Mouse (Mus musculus) stomach, postnatal 0 days (tissue): ENCODE results near the gene Mertk.

Source experiments
- CTCF ChIP-seq: IDR thresholded peaks from 2 replicates; pipeline ENCODE4 v1.5.1; 2016; ENCODE audit warnings: antibody characterized with exemption, low read depth, mild to moderate bottlenecking, moderate library complexity
- EP300 ChIP-seq: optimal IDR thresholded peaks from 2 replicates; pipeline ENCODE3; 2016; ENCODE audit warnings: antibody characterized with exemption

DNA sequence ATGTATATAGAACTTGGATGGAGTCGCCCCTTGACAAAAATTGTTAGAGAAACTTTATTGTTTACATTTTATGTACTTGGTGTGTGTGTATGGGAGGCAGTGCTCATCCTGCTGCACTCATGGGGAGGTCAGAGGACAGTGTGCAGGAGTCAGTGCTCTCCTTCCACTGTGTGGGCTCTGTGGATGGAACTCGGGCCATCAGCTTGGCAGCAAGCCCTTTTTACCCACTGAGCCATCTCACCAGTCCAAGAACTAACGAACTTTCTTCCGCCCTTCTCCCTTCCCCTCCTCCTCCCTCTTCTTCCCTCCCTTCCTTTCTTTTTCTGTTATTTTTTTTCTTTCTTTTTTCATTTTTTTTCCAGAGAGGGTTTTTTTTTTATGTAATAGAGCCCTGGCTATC is 29.3 kb downstream of the Mertk start:
- TF ChIP-seq EP300 (no peak), CTCF (no peak)
